Mouse (Mus musculus) lung, embryonic 14.5 days (tissue): ENCODE results near the gene Oas1c. TPM values are rescaled to one million over a fixed set of nuclear protein-coding genes. Genes with fewer than 3 reads are reported as not detected.

Source experiments
- ATAC-seq: fragments of 200-750 bp; cut with Nextera tagmentation; 2 replicates; pipeline ENCODE4 v1.8.0; 2017; ENCODE audit warnings: mild to moderate bottlenecking, moderate TSS enrichment, moderate library complexity; ENCODE audit not compliant: insufficient read depth
- DNase-seq: peaks from one replicate; pipeline ENCODE4 v3.0.0-alpha.2; 2015
- H3K27ac ChIP-seq: fragments of 300-500 bp; sonication (generic); 2 replicates; pipeline ENCODE4 v1.5.1; 2014; ENCODE audit warnings: low read depth, mild to moderate bottlenecking, moderate library complexity
- H3K27me3 ChIP-seq: fragments of 300-500 bp; sonication (generic); 2 replicates; pipeline ENCODE4 v1.6.1; 2014; ENCODE audit warnings: low read length, control low read depth; ENCODE audit not compliant: insufficient read depth
- H3K36me3 ChIP-seq: fragments of 300-500 bp; sonication (generic); 2 replicates; pipeline ENCODE4 v1.6.1; 2014; ENCODE audit warnings: control low read depth; ENCODE audit not compliant: insufficient read depth
- H3K4me1 ChIP-seq: fragments of 300-500 bp; sonication (generic); 2 replicates; pipeline ENCODE4 v1.6.1; 2014; ENCODE audit warnings: antibody characterized with exemption, control low read depth; ENCODE audit not compliant: insufficient read depth
- H3K4me2 ChIP-seq: fragments of 300-500 bp; sonication (generic); 2 replicates; pipeline ENCODE4 v1.6.1; 2014; ENCODE audit warnings: mild to moderate bottlenecking
- H3K4me3 ChIP-seq: fragments of 300-500 bp; sonication (generic); 2 replicates; pipeline ENCODE4 v1.5.1; 2014; ENCODE audit warnings: low read depth, low read length
- H3K9ac ChIP-seq: fragments of 300-500 bp; sonication (generic); 2 replicates; pipeline ENCODE4 v1.6.1; 2014
- H3K9me3 ChIP-seq: fragments of 300-500 bp; sonication (generic); 2 replicates; pipeline ENCODE4 v1.6.1; 2016; ENCODE audit warnings: low read depth, low read length, control low read depth
- CTCF ChIP-seq: IDR thresholded peaks from 2 replicates; pipeline ENCODE4 v1.5.1; 2016; ENCODE audit warnings: antibody characterized with exemption, low read depth
- WGBS: fragments of 180-500 bp; shearing (Covaris S2); extraction: QIAGEN DNeasy Blood & Tissue Kit; methylation state at CpG from one replicate; pipeline ENCODE4 v1.1.7; 2014; 5-methylcytosine and 5-hydroxymethylcytosine counted together
- polyA plus RNA-seq: library from polyadenylated mRNA; unstranded; fragments of >200 nt; fragmentation: Nextera tagmentation; extraction: Ambion mirVana; gene quantifications from 2 replicates; pipeline ENCODE4 v1.2.1, GENCODE M21; 2014

The Oas1c gene
- polyA plus RNA-seq, 1 experiment from 2014 or later: 0.68 TPM

DNA sequence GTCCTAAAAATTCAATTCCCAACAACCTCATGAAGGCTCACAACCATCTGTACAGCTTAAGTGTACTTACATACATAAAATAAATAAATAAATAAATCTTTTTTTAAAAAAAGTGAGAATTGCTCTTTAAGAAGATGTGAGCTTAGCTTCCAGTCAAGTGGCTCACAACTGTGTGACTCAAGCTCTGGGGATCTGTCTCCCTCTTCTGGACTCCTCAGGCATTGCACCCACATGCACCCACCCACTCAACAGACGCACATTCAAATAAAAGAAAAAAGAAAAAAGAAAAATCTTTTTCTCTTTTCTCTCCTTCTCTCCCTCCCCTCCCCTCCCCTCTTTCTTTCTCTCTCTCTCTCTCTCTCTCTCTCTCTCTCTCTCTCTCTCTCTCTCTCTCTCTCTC lies 30.7 kb downstream of the Oas1c start:
- TF ChIP-seq CTCF: peak; percentile 18; the same call in 1 of the 2 replicates
- DNase-seq (no peak), ATAC-seq (no peak)
- H3K4me3 ChIP-seq: no peak overlapping the region
- no peaks in the 10 kb centered on the region for H3K9me3 ChIP-seq
- no peaks in the 10 kb centered on the region for H3K4me1 ChIP-seq
- H3K36me3 ChIP-seq: no peaks in the 10 kb centered on the region
- H3K27me3 ChIP-seq: no peaks in the 10 kb centered on the region
- WGBS: 90% methylated on average over 1 of the region's 1 CpGs
- H3K4me2 ChIP-seq: no peak overlapping the region
- no peak overlapping the region for H3K27ac ChIP-seq
- H3K9ac ChIP-seq: no peak overlapping the region

DNA sequence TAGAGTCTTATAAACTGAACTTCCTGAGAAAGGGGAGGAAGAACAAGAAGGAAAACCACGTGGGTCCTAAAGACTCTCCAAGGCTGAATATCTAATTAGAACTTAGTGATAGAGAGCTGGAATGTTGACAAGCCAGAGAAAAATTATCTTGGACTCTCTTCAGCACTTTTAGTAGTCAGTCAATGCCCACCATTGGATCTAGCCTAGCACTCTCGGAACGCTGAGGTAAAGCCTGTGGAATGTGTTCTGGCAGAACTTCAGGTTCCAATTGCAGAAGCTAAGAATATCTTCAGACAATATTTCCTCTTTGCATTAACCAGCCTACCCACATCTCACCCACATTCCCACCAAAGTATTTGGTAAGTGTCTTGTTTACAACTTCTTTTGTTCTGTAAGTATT lies 32.4 kb downstream of the Oas1c start:
- Histone ChIP-seq H3K4me2 (no peak overlapping the region), H3K27me3 (no peaks in the 10 kb centered on the region), H3K4me3 (no peak overlapping the region), H3K4me1 (no peaks in the 10 kb centered on the region), H3K27ac (no peak overlapping the region), H3K9ac (no peak overlapping the region), H3K9me3 (no peaks in the 10 kb centered on the region), H3K36me3 (no peaks in the 10 kb centered on the region)
- DNase-seq (peak; percentile 4), ATAC-seq (no peak)
- 20% methylated on average over 3 of the region's 3 CpGs for whole genome bisulfite sequencing
- no peak for TF ChIP-seq CTCF

DNA sequence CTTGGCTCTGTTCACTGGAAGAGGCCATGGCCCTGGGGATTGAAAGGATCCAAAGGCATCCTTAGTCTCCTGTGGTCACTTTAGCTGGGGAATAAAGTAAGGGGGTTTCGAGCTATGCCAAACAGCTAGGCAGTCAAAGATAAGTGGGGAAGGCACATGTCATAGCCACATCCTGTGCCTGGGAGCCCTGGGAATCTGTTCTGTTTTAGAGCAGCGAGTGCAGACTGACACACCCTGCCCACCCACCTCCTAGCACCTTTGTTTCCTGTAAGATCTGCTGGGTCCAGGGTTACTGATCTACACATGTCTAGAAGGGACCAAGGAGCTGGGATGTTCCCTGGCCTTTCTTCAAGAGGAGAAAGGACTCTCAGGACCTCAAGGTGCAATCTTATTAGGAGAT lies 33.4 kb downstream of the Oas1c start:
- H3K36me3 ChIP-seq: no peaks in the 10 kb centered on the region
- ATAC-seq (no peak), DNase-seq (no peak)
- H3K9me3 ChIP-seq: no peaks in the 10 kb centered on the region
- 42% methylated on average over 2 of the region's 2 CpGs for WGBS
- TF ChIP-seq CTCF: no peak
- no peak overlapping the region for H3K4me3 ChIP-seq
- no peaks in the 10 kb centered on the region for H3K4me1 ChIP-seq
- H3K4me2 ChIP-seq: no peak overlapping the region
- no peak overlapping the region for H3K27ac ChIP-seq
- H3K9ac ChIP-seq: no peak overlapping the region
- H3K27me3 ChIP-seq: no peaks in the 10 kb centered on the region

DNA sequence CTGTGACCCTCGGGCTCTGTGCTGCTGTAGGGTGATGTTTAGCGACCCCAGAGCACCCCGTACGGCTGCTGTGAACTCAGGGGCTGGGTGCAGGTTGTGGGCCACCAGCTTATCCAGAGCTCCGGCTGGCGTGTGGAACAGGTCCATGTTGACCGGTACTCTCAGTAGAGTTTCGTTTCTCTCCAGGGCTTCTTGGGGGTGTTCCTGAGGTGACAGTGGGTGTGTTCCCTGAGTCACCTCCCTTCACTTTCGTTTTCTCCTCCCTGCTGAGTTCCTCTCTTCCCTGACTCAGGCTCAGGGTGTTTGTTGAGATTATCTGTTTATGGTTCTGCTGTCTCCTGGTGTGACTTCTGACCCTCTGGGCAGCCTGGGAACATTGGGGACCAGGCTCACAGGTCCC lies 34.8 kb downstream of the Oas1c start, which contains the start of gene Oas3:
Gene Oas3, minus strand, starts transcription at position 184 of the 400 bp plus-strand sequence.
- no peak within 1 kb of the TSS for H3K4me2 ChIP-seq

DNA sequence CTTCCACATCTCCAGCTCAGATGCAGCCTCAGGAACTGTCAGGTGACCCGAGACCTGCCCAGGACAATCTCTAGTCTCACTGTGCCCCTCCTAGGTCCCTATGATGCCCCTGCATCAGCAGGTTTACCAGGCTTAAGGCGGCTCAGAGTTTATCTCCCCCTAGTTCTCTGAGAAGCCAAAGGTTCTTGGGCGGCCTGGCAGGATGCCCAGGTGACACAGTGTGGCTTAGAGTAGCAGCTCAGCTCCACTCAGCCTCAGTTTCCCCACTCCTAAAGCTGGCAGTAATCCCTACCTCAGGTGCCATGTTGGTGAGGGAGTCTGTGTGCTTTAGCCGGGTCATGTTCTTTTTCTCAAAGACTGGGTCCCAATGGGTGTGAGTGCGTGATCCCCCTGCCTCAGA lies 35.5 kb downstream of the Oas1c start:
- TF ChIP-seq CTCF: no peak
- Histone ChIP-seq H3K4me2 (no peak overlapping the region), H3K4me3 (no peak overlapping the region), H3K36me3 (no peaks in the 10 kb centered on the region), H3K9me3 (no peaks in the 10 kb centered on the region), H3K9ac (no peak overlapping the region), H3K4me1 (no peaks in the 10 kb centered on the region), H3K27ac (no peak overlapping the region), H3K27me3 (no peaks in the 10 kb centered on the region)
- ATAC-seq: no peak
- WGBS: 66% methylated on average over 5 of the region's 5 CpGs
- DNase-seq: no peak

More for the DNA sequence above, 34.8 kb downstream of the Oas1c start, which contains the start of gene Oas3:
- Histone ChIP-seq H3K27me3 (no peaks in the 10 kb centered on the region), H3K36me3 (no peaks in the 10 kb centered on the region), H3K4me3 (no peak within 1 kb of the TSS), H3K9ac (no peak within 1 kb of the TSS), H3K4me1 (no peaks in the 10 kb centered on the region), H3K9me3 (no peaks in the 10 kb centered on the region), H3K27ac (no peak within 1 kb of the TSS)
- no peak for TF ChIP-seq CTCF
- 73% methylated on average over 9 of the region's 9 CpGs for WGBS
- no peak for ATAC-seq
- DNase-seq: no peak

DNA sequence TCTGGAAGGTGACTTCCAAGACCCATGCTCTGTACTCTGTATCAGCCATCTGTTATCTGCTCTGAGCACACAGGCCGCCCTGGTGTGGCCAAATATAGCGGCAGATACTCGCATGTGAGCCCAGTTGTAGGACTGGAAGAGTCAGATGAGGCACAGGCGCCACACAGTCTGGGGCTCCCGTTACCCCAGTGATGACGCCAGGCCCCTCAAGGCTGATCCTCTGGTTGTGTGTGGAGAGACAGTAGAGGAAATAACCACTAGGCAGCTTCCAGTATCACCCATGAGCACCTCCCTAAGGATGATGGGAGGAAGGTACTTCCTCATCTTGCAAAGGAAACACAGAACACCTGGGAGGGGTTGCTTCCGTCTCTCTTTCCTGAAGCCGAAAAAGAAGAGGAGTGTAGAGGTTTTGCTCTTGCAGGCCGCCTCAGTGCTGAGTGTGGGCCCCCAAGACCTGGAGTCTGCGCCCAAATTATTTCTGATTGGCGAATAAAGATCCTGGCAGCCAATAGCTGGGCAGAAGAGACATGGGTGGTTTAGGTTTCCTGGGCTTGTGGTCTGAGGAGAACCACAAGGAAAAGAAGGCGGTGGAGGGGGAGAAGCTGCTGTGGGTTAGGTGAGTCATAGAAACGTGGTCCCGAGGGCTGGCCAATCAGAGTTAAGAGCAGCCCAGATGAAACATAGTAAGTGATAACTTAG lies 36.9 kb downstream of the Oas1c start:
- DNase-seq (no peak), ATAC-seq (no peak)

DNA sequence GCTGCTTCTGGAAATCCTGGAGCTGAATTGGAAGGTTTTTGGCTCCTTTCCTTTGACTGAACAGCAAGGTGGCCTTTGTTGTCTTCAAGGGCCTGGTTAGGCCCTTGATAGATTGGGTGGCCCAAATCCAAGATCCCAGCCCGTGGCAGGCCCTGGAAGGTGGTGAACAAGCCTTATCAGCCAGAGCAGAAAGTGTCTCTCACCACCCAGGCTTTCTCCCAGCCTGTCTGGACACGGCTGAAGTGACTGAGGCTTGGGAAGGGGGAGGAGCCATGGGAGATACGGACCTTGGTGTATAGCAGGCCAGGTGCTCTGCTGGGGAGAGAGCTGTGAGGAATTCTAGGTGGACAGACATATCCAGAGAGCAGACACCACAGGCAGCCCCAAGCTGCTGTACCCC lies 42.9 kb downstream of the Oas1c start:
- DNase-seq (no peak), ATAC-seq (no peak)
- Histone ChIP-seq H3K27me3 (no peaks in the 10 kb centered on the region), H3K36me3 (no peaks in the 10 kb centered on the region), H3K27ac (no peak overlapping the region), H3K9ac (no peak overlapping the region), H3K4me3 (no peak overlapping the region), H3K4me2 (no peak overlapping the region), H3K9me3 (no peaks in the 10 kb centered on the region), H3K4me1 (no peaks in the 10 kb centered on the region)
- 54% methylated on average over 3 of the region's 3 CpGs for WGBS
- TF ChIP-seq CTCF: no peak

More for the DNA sequence above, 36.9 kb downstream of the Oas1c start:
- no peak for TF ChIP-seq CTCF
- Histone ChIP-seq H3K4me1 (no peaks in the 10 kb centered on the region), H3K4me2 (no peak overlapping the region), H3K9me3 (no peaks in the 10 kb centered on the region), H3K4me3 (no peak overlapping the region), H3K27me3 (no peaks in the 10 kb centered on the region), H3K9ac (no peak overlapping the region), H3K27ac (no peak overlapping the region), H3K36me3 (no peaks in the 10 kb centered on the region)
- WGBS: 66% methylated on average over 14 of the region's 14 CpGs

DNA sequence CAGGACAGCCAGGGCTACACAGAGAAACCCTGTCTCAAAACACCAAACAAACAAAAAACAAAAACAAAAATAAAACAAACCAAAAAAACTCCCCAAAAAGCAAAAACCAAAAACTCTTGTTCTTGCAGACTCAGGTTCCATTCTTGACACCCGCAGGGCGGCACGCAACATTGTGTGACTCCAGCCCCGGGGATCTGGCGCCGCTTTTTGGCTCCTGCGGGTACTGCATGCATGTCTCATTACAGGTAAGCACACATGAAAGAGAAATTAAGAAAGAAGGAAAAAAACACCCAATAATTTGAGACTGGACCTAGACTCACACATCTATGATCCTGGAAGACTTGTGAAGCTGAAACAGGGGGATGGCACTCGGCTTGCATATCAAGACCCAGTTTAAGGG lies 47.3 kb downstream of the Oas1c start:
- no peak overlapping the region for H3K4me3 ChIP-seq
- H3K4me2 ChIP-seq: no peak overlapping the region
- H3K36me3 ChIP-seq: no peaks in the 10 kb centered on the region
- no peak overlapping the region for H3K27ac ChIP-seq
- H3K9me3 ChIP-seq: no peaks in the 10 kb centered on the region
- no peak for DNase-seq
- H3K9ac ChIP-seq: no peak overlapping the region
- no peaks in the 10 kb centered on the region for H3K4me1 ChIP-seq
- no peaks in the 10 kb centered on the region for H3K27me3 ChIP-seq
- ATAC-seq: no peak
- no peak for TF ChIP-seq CTCF
- 72% methylated on average over 8 of the region's 8 CpGs for WGBS
